Mouse (Mus musculus) bone marrow macrophage, adult 2 months (primary cell): ENCODE measurements around the gene Katnal1. TPM values are rescaled to one million over a fixed set of nuclear protein-coding genes. Genes with fewer than 3 reads are reported as not detected.

ENCODE experiments used
- H3K27ac ChIP-seq: 2 replicates; pipeline ENCODE4 v1.5.1; 2012; ENCODE audit warnings: low read depth, low read length; ENCODE audit not compliant: insufficient read depth
- H3K4me1 ChIP-seq: 2 replicates; pipeline ENCODE4 v1.6.1; 2012; ENCODE audit warnings: low read length; ENCODE audit not compliant: control insufficient read depth, insufficient read depth
- H3K4me3 ChIP-seq: 2 replicates; pipeline ENCODE4 v1.5.1; 2012; ENCODE audit warnings: mild to moderate bottlenecking, low read length, moderate library complexity; ENCODE audit not compliant: insufficient read depth
- CTCF ChIP-seq: IDR thresholded peaks from 2 replicates; pipeline ENCODE4 v1.5.1; 2012; ENCODE audit warnings: low read depth, mild to moderate bottlenecking, low read length, moderate library complexity
- POLR2A ChIP-seq: IDR thresholded peaks from 2 replicates; pipeline ENCODE4 v1.6.1; 2012; ENCODE audit warnings: mild to moderate bottlenecking, low read depth, low read length, borderline replicate concordance
- polyA plus RNA-seq: library from polyadenylated mRNA; stranded (reverse); fragments of >200 nt; gene quantifications from 2 replicates; pipeline ENCODE4 v1.2.4, GENCODE M21; 2012; ENCODE audit not compliant: missing spikeins, insufficient read depth, insufficient read length

Katnal1 gene
- polyA plus RNA-seq, 1 experiment = 7.1 TPM

DNA sequence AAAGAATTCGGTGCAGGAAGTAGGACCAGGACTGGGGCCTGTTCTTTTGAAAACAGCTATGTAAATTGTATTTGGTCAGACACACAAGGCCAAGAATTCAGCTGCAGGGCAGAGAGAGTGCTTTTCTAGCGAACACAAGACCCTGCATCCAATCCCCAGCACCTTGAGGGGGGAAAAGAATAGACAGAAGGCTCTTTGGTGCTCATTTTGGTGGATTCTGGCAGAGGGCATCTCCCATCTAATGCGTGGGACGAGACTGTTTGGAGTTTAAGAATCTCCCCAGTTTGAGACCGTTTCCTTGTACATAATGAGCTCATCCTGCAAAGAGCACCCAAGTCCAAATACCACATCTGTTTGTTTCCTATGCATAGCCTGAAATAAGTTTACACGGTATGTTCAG lies 37.3 kb upstream of the Katnal1 start:
- Histone ChIP-seq H3K4me3 (no peak overlapping the region), H3K4me1 (no peaks in the 10 kb centered on the region), H3K27ac (no peak overlapping the region)
- TF ChIP-seq CTCF = no peak
- no peak for TF ChIP-seq POLR2A

DNA sequence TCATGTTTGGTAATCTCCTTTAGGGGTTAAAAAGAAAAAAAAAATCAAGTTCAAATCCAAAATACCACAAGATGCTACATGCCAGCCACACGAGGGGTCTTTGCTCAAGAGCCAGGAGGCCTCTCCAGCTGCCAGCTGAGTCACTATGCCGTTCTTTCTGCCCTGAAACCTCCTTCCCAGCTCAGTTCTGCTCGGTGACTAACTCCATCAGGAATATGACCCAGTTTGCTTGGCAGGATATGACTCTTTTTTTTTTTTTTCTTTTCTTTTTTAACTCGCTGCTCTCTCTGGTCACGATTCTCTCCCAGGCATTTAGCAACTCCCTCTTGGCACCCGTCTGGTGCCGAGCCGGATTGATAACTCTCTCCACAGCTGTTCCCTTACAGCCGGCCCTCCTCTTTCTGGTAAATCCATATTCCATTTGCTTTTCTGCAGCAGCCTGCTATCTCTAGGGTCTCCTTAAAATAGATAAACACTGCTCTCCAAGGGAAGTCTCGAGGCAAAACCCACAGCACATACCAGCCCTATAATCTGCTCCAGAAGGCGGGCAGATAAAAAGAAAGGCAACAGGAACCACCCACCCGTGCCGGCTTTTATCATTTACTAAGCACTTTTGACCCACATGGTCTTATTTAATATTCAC lies 36.7 kb upstream of the Katnal1 start:
- Histone ChIP-seq H3K4me3 (no peak overlapping the region), H3K4me1 (no peaks in the 10 kb centered on the region), H3K27ac (no peak overlapping the region)

DNA sequence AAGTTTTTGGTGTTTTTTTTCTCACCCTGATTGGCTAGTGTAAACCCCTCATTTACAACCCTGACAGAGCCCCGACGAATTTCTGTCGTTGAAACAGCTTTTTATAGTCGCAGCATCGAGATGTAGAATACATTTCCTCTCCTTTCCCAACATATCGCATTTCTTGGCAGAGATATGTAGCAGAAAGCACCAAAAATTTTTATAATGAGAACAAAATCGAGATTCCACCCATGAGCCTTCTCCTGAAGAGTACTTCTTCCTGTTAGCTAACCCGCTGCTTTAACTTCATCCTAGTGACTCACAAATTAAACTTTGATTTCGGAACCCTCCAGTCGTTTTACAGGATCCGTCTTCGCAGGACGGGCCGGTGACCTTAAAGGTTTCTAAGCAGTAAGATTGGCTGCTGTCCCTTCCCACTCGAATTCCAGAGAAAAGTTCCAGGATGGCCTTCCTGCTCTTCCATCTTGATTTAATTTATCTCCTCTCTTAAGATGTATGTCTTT lies 36.0 kb upstream of the Katnal1 start:
- TF ChIP-seq POLR2A (no peak), CTCF (no peak)
- no peaks in the 10 kb centered on the region for H3K4me1 ChIP-seq
- no peak overlapping the region for H3K4me3 ChIP-seq
- H3K27ac ChIP-seq = no peak overlapping the region

More for the DNA sequence above, 36.7 kb upstream of the Katnal1 start:
- TF ChIP-seq CTCF (no peak), POLR2A (no peak)

DNA sequence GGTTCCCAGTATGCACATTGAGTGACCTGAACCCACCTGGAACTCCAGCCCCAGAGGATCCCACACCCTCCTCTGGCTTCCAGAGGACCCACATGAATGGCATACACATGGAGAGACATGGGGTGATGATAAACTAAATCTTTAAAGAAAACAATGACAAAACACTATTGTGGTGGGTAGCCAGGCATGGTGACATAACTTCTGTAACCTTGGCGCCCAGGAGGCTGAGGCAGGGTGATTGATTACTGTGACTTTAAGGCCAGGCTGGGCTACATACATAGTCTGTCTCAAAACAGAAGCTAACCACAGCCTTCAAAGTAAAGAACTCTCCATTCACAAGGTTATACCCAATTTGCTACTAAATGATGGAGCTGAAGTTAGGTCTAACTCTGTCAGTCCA lies 35.1 kb upstream of the Katnal1 start:
- Histone ChIP-seq H3K4me3 (no peak overlapping the region), H3K27ac (no peak overlapping the region), H3K4me1 (no peaks in the 10 kb centered on the region)
- TF ChIP-seq POLR2A (no peak), CTCF (no peak)

DNA sequence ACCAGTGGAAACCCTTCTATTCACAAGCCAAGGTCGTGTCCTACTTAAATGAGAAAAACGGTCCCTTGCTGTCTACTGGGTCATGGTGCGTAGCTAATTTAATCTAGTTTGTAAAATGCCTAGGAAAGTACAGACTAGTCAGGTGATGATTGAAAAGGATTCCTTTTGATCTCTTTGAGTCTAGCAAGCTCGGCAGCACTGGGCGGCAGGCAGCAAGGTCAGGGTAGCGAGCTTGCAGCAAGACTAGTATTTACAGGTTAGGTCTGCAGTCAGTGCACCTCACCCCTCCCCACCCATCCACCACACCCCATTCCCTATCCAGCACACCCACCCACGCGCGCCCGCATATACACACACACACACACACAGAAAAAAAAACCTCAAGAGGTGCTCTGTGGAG lies 31.1 kb upstream of the Katnal1 start:
- Histone ChIP-seq H3K4me1 (peaks cover 2% of the 10 kb centered on the region; the same call in 1 of the 2 replicates), H3K4me3 (no peak overlapping the region)

DNA sequence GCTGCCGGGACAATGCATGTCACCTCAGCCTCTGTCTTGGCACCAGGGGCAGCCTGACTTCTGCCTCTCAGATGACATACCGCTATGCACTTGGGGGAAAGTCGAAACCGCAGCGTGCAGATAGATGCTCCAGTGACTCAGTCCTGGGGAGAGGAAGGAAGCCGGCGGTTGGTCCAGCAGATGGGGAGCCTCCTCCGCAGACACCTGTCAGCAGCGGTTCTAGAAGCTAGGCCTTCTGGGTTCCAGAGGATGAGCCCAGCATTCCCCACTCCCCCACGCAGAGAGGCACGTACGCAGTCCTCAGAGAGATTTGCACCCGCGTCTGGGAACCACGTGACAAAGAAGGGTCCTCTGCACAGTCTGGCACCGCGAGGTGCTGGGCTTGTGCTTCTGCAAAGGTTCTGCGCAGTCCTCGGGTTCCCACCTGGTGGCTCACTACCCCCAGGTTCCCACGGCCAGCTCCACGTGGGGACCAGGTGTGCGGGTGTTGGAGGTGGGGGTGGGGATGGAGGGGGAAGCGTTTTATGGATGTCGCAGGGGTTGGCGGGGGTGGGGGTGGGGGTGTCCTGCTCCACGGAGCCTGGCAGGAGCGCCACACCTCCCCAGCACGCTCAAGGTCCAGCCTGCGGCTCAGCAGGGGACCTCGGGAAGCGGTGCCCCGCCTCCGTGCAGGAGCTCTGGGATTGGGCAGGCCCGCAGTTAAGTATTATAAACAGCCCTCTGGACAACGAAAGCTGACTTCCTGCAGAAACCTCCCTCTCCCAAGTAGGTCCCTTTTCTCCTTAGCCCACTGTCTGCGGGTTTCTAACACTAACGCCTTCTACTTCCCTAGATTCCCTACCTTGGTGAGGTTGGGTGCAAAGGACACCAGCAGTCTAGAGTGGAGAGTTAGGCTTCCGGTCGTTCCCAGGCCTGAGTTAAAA lies 30.2 kb upstream of the Katnal1 start:
- H3K4me1 ChIP-seq = peaks cover 4% of the 10 kb centered on the region; the same call in 1 of the 2 replicates
- TF ChIP-seq POLR2A (no peak), CTCF (no peak)
- peak overlapping the region; percentile 0; the same call in 1 of the 2 replicates for H3K4me3 ChIP-seq
- no peak overlapping the region for H3K27ac ChIP-seq

More for the DNA sequence above, 31.1 kb upstream of the Katnal1 start:
- no peak overlapping the region for H3K27ac ChIP-seq
- TF ChIP-seq POLR2A = no peak
- TF ChIP-seq CTCF = no peak

DNA sequence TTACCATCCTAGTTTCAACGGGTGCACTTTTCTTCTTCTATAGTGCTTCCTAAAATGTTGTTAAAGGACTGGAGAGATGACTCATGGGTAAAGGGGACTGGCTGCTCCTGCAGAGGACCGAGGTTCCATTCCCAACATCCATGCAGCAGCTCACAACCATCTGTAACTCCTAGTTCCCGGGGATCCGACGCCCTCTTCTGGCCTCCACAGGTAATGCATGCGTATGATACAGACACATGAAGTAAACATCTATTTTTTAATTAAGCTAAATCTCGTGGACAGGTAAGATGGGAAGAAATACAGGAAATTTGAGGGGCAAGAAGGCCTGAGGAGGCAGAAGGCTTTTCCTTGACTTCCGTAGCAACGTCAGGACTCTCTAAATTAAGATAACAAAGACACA lies 29.2 kb upstream of the Katnal1 start:
- Histone ChIP-seq H3K27ac (no peak overlapping the region), H3K4me1 (peaks cover 4% of the 10 kb centered on the region; the same call in 1 of the 2 replicates), H3K4me3 (no peak overlapping the region)
- TF ChIP-seq POLR2A (no peak), CTCF (peak; percentile 59; the same call in 1 of the 2 replicates)

DNA sequence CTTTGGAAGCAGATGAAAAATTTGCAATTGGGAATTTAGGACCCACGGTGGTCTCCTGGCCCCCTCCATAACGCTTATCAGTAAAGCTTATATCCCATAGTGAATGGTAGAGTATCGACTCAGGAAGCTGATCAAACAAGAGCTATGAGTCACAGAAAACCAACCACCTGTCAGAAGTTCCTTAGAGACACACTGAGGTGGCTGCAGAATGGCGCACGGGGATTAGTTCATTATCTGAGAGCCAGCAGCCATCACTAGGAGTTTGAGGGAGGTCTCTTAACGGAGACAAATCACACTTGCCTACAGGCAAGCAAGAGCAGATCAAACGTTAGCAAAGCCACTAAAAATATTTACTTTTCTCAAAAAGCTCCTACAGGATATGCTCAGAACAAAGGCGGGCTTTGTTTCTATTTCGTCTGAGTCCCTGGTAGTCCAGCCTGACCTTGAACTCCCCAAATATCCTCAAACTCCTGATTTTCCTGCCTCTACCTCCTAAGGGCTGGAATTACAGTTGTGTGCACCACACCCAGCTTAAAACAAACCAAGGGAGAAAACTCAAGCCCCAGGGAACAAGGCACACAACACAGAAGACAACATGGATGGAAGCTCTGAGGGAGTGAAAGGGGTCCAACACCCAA lies 27.9 kb upstream of the Katnal1 start:
- TF ChIP-seq CTCF = no peak
- TF ChIP-seq POLR2A = no peak
- H3K4me3 ChIP-seq = no peak overlapping the region
- peaks cover 4% of the 10 kb centered on the region; the same call in 1 of the 2 replicates for H3K4me1 ChIP-seq
- no peak overlapping the region for H3K27ac ChIP-seq

DNA sequence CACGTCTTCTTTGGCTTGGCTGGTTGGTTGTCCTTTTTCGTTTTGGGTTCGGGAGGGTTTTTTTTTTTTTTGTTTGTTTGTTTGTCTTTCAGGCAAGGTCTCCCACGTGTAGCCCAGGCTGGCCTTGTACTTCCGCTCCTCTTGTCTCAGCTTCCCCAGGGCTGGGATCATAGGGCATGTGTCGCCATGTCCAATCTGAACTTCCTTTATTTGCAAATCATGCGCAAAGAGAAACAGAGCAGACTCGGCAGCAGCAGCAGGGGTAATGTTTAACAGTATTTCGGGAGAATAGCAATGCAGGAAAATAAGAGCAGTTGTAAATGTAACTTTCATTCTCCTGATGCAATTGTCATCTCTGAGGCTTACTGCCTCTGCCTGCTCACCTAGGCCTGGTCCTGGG lies 27.0 kb upstream of the Katnal1 start:
- H3K4me1 ChIP-seq = peaks cover 4% of the 10 kb centered on the region; the same call in 1 of the 2 replicates
- H3K4me3 ChIP-seq = no peak overlapping the region
- H3K27ac ChIP-seq = no peak overlapping the region
- TF ChIP-seq POLR2A (no peak), CTCF (no peak)
